Comparison of ENCODE assay signal across 7 mouse cellular contexts in the genomic region with DNA sequence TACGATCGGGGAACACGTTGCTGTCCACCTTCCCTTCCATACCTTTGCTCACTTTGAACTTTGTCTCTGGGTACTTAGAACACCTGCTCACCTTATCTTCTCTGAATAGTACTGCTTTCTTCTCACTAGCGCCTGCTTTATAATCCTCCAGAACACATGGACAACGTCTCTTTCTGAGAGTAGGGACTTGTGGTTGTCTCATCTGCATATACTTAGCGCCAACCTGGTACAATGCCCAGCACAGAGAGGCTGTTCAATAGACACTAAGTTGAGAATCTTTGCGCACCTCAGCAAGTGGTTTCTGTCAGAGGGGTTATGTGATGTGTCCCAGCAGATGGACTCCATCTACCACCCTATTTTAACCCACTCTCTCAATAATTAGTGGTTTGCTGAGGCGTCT. TPM values are rescaled to one million over a fixed set of nuclear protein-coding genes. Genes with fewer than 3 reads are reported as not detected.
DNase-seq lines count a peak whose midpoint lies in the region; ATAC-seq and TF ChIP-seq lines count a peak whose summit lies in the region.

No protein-coding gene starts in this region.

- no peak for TF ChIP-seq CTCF in small intestine, adult 2 months (IDR thresholded peaks at IDR 0.05; ENCODE audit: extremely low read depth, insufficient read length, insufficient replicate concordance, low read depth, low read length)

- TF ChIP-seq POLR2A in small intestine, adult 2 months (IDR thresholded peaks at IDR 0.05; ENCODE audit: low read depth, low read length) = no peak

- DNase-seq in lung, adult 18-20 months = no peak
- no peak for DNase-seq in limb, embryonic 11.5 days (ENCODE audit: low spot score)
- no peak for DNase-seq in retina, postnatal 1 day
- DNase-seq in cerebellum, adult 18-20 months = no peak

- peak overlapping the region; percentile 87 for H3K4me2 ChIP-seq in lung, embryonic 15.5 days
- H3K4me2 ChIP-seq in embryonic facial prominence, embryonic 15.5 days (replicated peaks) = peak overlapping the region; percentile 76
- peak overlapping the region; percentile 82 for H3K4me2 ChIP-seq in limb, embryonic 11.5 days (ENCODE audit: low read depth, severe bottlenecking)

- no peaks in the 10 kb centered on the region for H3K9me3 ChIP-seq in lung, embryonic 15.5 days
- H3K9me3 ChIP-seq in embryonic facial prominence, embryonic 15.5 days (replicated peaks) = no peaks in the 10 kb centered on the region
- no peaks in the 10 kb centered on the region for H3K9me3 ChIP-seq in limb, embryonic 11.5 days (ENCODE audit: control insufficient read depth, low read length)

- H3K9ac ChIP-seq in lung, embryonic 15.5 days = peak overlapping the region; percentile 70
- no peak overlapping the region for H3K9ac ChIP-seq in embryonic facial prominence, embryonic 15.5 days
- H3K9ac ChIP-seq in limb, embryonic 11.5 days (ENCODE audit: low read length) = peak overlapping the region; percentile 62

- ATAC-seq in lung, embryonic 15.5 days (ENCODE audit: borderline replicate concordance, extremely low read depth, low FRiP score, low TSS enrichment) = no peak
- ATAC-seq in embryonic facial prominence, embryonic 15.5 days (ENCODE audit: insufficient number of reproducible peaks, low FRiP score, low TSS enrichment, low read depth) = no peak
- no peak for ATAC-seq in limb, embryonic 11.5 days (ENCODE audit: insufficient number of reproducible peaks, low FRiP score, low TSS enrichment, low read depth)

- no peaks in the 10 kb centered on the region for H3K27me3 ChIP-seq in lung, embryonic 15.5 days
- H3K27me3 ChIP-seq in embryonic facial prominence, embryonic 15.5 days = no peaks in the 10 kb centered on the region
- H3K27me3 ChIP-seq in limb, embryonic 11.5 days (ENCODE audit: control insufficient read depth, insufficient read depth, low read length) = no peaks in the 10 kb centered on the region
- H3K27me3 ChIP-seq in small intestine, adult 2 months (ENCODE audit: control insufficient read depth, insufficient read depth, low read length) = no peaks in the 10 kb centered on the region

- H3K4me1 ChIP-seq in lung, embryonic 15.5 days = peaks cover 24% of the 10 kb centered on the region
- peaks cover 33% of the 10 kb centered on the region for H3K4me1 ChIP-seq in embryonic facial prominence, embryonic 15.5 days
- H3K4me1 ChIP-seq in limb, embryonic 11.5 days (ENCODE audit: control insufficient read depth, insufficient read depth, low read length) = peaks cover 8% of the 10 kb centered on the region; the same call in 1 of the 2 replicates
- H3K4me1 ChIP-seq in small intestine, adult 2 months (ENCODE audit: control insufficient read depth, insufficient read depth, insufficient read length, low read length) = peaks cover 15% of the 10 kb centered on the region

- H3K4me3 ChIP-seq in lung, embryonic 15.5 days = peak overlapping the region; percentile 90
- H3K4me3 ChIP-seq in embryonic facial prominence, embryonic 15.5 days (replicated peaks) = peak overlapping the region; percentile 94
- H3K4me3 ChIP-seq in limb, embryonic 11.5 days (ENCODE audit: low read depth, low read length) = peak overlapping the region; percentile 64
- H3K4me3 ChIP-seq in small intestine, adult 2 months (ENCODE audit: low read depth, low read length) = no peak overlapping the region

- peaks cover 14% of the 10 kb centered on the region for H3K36me3 ChIP-seq in lung, embryonic 15.5 days
- peaks cover 21% of the 10 kb centered on the region; the same call in 1 of the 2 replicates for H3K36me3 ChIP-seq in embryonic facial prominence, embryonic 15.5 days
- H3K36me3 ChIP-seq in limb, embryonic 11.5 days (ENCODE audit: control insufficient read depth, insufficient read depth, low read length) = peaks cover under 1% of the 10 kb centered on the region; the same call in 1 of the 2 replicates
- peaks cover 8% of the 10 kb centered on the region for H3K36me3 ChIP-seq in small intestine, adult 2 months (ENCODE audit: control insufficient read depth, insufficient read depth, low read length)

- 49% methylated on average over 8 of the region's 8 CpGs for WGBS in lung, embryonic 15.5 days
- 46% methylated on average over 8 of the region's 8 CpGs for WGBS in embryonic facial prominence, embryonic 15.5 days
- WGBS in limb, embryonic 11.5 days = 57% methylated on average over 8 of the region's 8 CpGs
- WGBS in small intestine, adult 2 months = 11% methylated on average over 8 of the region's 8 CpGs

- H3K27ac ChIP-seq in lung, embryonic 15.5 days = 0 out of 2 replicates have a peak overlapping the region, but pooled peaks have one; percentile 87
- no peak overlapping the region; the same call in 1 of the 2 replicates for H3K27ac ChIP-seq in embryonic facial prominence, embryonic 15.5 days (replicated peaks)
- H3K27ac ChIP-seq in limb, embryonic 11.5 days (replicated peaks; ENCODE audit: low read depth, low read length) = no peak overlapping the region
- peak overlapping the region; percentile 88 for H3K27ac ChIP-seq in small intestine, adult 2 months (ENCODE audit: insufficient read depth, low read depth, low read length)

RNA-seq across cellular contexts. Expression of a gene that starts 1.0 kb away (rescaled TPM):
- 207 and 211 TPM in 2 replicates for polyA plus RNA-seq in lung, embryonic 15.5 days (2015; fragmentation: Nextera tagmentation; extraction: Ambion mirVana)
- 225 and 235 TPM in 2 replicates for polyA plus RNA-seq in embryonic facial prominence, embryonic 15.5 days (2015; fragmentation: Nextera tagmentation; extraction: Ambion mirVana)
- polyA plus RNA-seq in limb, embryonic 11.5 days (2014; fragmentation: Nextera tagmentation; extraction: Ambion mirVana) = 263 and 266 TPM in 2 replicates
- polyA plus RNA-seq in small intestine, adult 2 months (2012; rRNA removed) = 157 and 222 TPM in 2 replicates

RNA-seq across cellular contexts. Expression of a gene that starts 26.7 kb away (rescaled TPM):
- polyA plus RNA-seq in lung, embryonic 15.5 days (2015; fragmentation: Nextera tagmentation; extraction: Ambion mirVana) = 3.8 TPM in 2 replicates
- 4.9 and 6.1 TPM in 2 replicates for polyA plus RNA-seq in embryonic facial prominence, embryonic 15.5 days (2015; fragmentation: Nextera tagmentation; extraction: Ambion mirVana)
- polyA plus RNA-seq in limb, embryonic 11.5 days (2014; fragmentation: Nextera tagmentation; extraction: Ambion mirVana) = 6.1 and 7.2 TPM in 2 replicates
- polyA plus RNA-seq in small intestine, adult 2 months (2012; rRNA removed) = 0.90 and 1.7 TPM in 2 replicates

RNA-seq across cellular contexts. Expression of a gene that starts 40.8 kb away (rescaled TPM):
- polyA plus RNA-seq in lung, embryonic 15.5 days (2015; fragmentation: Nextera tagmentation; extraction: Ambion mirVana) = 178 and 187 TPM in 2 replicates
- polyA plus RNA-seq in embryonic facial prominence, embryonic 15.5 days (2015; fragmentation: Nextera tagmentation; extraction: Ambion mirVana) = 177 and 186 TPM in 2 replicates
- polyA plus RNA-seq in limb, embryonic 11.5 days (2014; fragmentation: Nextera tagmentation; extraction: Ambion mirVana) = 249 and 259 TPM in 2 replicates
- 50.1 and 89.4 TPM in 2 replicates for polyA plus RNA-seq in small intestine, adult 2 months (2012; rRNA removed)

Comparison
In these comparisons a context has a peak if more than half of its experiments do, and no peak if none do; other contexts are left out.
1. H3K27ac ChIP-seq: peak in lung, embryonic 15.5 days (single experiment) and small intestine, adult 2 months (single experiment); none in embryonic facial prominence, embryonic 15.5 days (single experiment) and limb, embryonic 11.5 days (single experiment).
2. Peak in every context shown above with its lines, with median percentiles within 50 percentile points of each other: H3K4me2 ChIP-seq.